Mouse (Mus musculus): ENCODE measurements around the gene S100a3.

GRCm38 (mm10) chr3:90596810-90597209 is 36.4 kb downstream of the S100a3 start:
- TF ChIP-seq CTCF (IDR thresholded peaks at IDR 0.05; ENCODE audit: borderline replicate concordance, control insufficient read depth, extremely low read depth, insufficient read depth, low read length, poor library complexity) (no peak), POLR2A (IDR thresholded peaks at IDR 0.05; ENCODE audit: control insufficient read depth, extremely low read depth, insufficient read depth, low read length, poor library complexity) (no peak)
